Mouse (Mus musculus) urinary bladder, postnatal 0 days (tissue): Measurements from ENCODE around the gene Palm3. TPM values are rescaled to one million over a fixed set of nuclear protein-coding genes. Genes with fewer than 3 reads are reported as not detected.
A peak's percentile ranks its signal among the peaks of the same experiment; 100 is the strongest.

Experiments
- microRNA counts: library from miRNA; unstranded; fragments of <30 nt; microRNA quantifications from one replicate; lab custom pipeline; 2016
- microRNA-seq: library from miRNA; unstranded; fragments of <30 nt; microRNA quantifications from one replicate; pipeline ENCODE4, GENCODE M21; 2016
- polyA plus RNA-seq: library from polyadenylated mRNA; unstranded; fragments of >200 nt; fragmentation: Nextera tagmentation; extraction: Ambion mirVana; gene quantifications from 2 replicates; pipeline ENCODE4 v1.2.1, GENCODE M21; 2015

The Palm3 gene
- polyA plus RNA-seq, result 0.47 and 1.3 TPM in 2 replicates

GRCm38 (mm10) chr8:84021096-84021495 is at the start of gene Palm3:
Gene Palm3, plus strand, starts transcription at chr8:84021471.

DNA sequence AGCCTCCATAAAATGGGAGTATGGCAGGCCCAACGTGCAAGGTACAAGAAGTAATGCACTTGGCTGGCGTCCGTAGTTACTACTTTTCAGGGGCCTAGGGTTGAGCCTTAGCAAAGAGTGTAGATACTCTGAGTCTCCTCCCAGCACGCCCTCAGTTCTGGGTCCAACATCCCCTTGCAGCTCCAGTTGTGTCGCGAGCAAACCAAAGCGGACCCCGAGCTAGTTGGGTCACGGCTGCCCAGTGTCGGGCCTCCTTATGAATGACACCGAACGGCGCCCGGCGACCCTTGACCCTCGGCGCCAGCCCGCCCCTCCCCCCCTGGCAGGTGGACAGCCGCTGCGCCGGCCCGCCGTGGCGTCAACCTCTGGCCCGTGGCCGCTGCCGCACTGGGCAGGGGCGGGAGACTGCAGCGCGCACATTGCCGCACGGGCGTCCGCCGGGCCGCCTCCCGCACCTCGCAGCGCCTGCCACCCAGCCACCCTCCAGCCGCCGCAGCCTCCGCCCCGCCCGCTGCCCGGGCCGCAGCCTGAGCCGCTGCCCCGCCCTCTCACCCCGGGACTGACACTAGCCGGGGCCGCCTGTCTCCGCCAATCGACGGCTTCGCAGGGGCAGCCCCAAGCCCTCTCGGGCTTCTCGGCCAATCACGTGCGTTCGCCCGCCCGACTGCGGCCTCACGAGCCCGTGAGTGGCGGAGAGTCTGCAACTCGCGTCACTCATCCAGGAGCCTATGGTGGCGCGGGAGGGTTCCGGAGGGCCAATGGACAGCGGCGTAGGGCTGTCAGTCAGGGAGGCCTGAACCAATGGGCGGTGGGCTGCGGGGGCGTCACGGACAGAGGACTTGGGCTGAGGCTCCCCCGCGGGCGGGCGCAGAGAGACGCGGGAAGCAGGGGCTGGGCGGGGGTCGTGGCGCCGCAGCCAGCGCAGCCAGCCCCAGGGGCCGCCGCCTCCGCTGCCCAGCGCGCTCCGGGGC is 48.8 kb upstream of the Palm3 start, which contains the start of gene Prkaca:
Gene Prkaca, plus strand, starts transcription at position 844 of the 971 bp plus-strand sequence.

DNA sequence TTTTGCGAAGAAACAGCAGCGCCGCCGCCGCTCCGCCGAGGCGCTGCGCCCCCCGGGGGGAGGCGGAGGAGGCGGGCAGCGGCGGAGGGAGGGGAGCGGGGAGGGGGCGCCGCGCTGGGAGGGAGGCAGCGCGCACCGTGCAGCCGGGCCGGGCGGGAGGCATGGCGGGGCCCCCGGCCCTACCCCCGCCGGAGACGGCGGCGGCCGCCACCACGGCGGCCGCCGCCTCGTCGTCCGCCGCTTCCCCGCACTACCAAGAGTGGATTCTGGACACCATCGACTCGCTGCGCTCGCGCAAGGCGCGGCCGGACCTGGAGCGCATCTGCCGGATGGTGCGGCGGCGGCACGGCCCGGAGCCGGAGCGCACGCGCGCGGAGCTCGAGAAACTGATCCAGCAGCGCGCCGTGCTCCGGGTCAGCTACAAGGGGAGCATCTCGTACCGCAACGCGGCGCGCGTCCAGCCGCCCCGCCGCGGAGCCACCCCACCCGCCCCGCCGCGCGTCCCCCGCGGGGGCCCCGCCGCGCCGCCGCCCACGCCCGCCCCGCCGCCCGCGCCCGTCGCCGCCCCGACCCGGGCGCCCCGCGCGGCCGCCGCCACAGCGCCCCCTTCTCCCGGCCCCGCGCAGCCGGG is 23.6 kb upstream of the Palm3 start, which contains the start of gene Samd1:
Gene Samd1, plus strand, starts transcription at position 162 of the 631 bp plus-strand sequence.

GRCm38 (mm10) chr8:84001281-84002000 is 19.8 kb upstream of the Palm3 start, which contains the start of gene 1700067K01Rik:
Gene 1700067K01Rik, plus strand, starts transcription at chr8:84001502.

GRCm38 (mm10) chr8:84011705-84012498 is 9.4 kb upstream of the Palm3 start, which contains the start of gene 2210011C24Rik:
Gene 2210011C24Rik, minus strand, starts transcription at chr8:84012171.

GRCm38 (mm10) chr8:84042066-84042947 is 21.0 kb downstream of the Palm3 start, which contains the start of gene Il27ra:
Gene Il27ra, minus strand, starts transcription at chr8:84042589.

GRCm38 (mm10) chr8:84044900-84045299 is 23.6 kb downstream of the Palm3 start, which contains the start of gene Rln3:
Gene Rln3, minus strand, starts transcription at chr8:84045000.

DNA sequence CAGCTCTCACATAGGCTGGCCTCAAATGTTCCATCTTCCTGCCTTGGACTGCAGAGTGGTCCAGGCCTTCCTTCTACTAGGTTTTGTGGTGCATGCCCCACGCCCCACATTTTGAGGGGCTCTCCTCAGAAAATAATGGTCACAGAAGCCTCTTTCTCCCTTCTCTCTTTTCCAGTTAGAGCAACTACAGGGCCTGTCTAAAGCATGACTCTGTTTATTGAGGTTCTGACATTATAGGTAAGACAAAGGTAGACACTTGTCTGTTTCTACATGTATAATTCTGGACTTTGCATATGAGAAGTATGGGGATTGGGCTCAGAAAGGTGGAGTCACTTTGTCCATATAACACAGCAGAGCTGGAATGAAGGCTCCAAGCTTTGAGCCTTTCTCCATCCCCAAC is 43.8 kb downstream of the Palm3 start, which contains the start of gene Gm10643:
Gene Gm10643, minus strand, starts transcription at position 101 of the 400 bp plus-strand sequence.

DNA sequence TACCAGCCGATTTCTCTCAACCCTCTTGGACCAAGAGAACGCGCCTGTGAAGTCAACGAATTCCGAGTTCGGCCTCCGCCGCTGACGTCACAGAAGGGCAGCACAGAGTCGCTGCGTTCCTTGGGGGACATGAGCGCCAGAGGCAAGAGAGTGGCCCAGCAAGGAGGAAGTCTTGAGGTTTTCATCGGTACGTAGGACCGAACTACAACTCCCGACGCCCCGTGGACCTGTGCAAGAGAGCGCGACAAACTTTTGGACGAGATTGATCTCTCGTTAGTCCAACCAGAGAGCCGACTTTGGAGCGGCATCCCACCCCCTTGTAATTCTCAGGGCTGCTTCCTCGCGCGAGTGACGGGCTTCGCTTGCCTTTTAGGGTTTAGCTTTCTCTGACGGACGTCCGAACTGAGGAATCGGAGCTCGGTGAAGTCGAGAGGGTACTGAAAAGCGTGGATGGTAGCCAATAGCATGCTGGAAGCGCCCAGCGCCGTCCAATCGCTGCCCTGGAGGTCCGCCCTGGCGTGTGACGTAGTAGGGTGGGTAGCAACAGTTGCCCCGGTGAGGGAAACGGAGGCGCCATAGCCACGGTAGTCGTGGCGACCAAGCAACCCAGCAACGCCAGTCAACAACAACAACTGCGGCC is 45.1 kb downstream of the Palm3 start, which contains the start of gene Rfx1:
Gene Rfx1, plus strand, starts transcription at position 544 of the 640 bp plus-strand sequence.

MicroRNAs encoded within 50 kb of the gene (microRNA counts, 519-probe panel; counts per million panel counts)
- not detected for microRNA mmu-miR-1199 (lab: Ali Mortazavi, UCI)

Small RNA genes lying within 50 kb of the gene (microRNA-seq; reads per million reads assigned to microRNA genes)
- gene Mir1199 (not detected), gene Mir8111 (4.6 reads per million, percentile 9 among the genes with 10 or more reads in this experiment)

Other genes with a start within 250 kb of the Palm3 start
- gene Adgrl1, start 121.4 kb upstream of the Palm3 start, polyA plus RNA-seq, result 9.2 and 10.4 TPM in 2 replicates
- gene Gm10644, start 66.3 kb upstream of the Palm3 start, polyA plus RNA-seq, result 0.06 and 0.17 TPM in 2 replicates
- 14.0 and 18.6 TPM in 2 replicates for gene Asf1b, start 66.0 kb upstream of the Palm3 start, polyA plus RNA-seq
- 63.1 and 68.1 TPM in 2 replicates for gene Prkaca, start 48.5 kb upstream of the Palm3 start, polyA plus RNA-seq
- gene Samd1, start 23.8 kb upstream of the Palm3 start, polyA plus RNA-seq, result 3.5 and 4.3 TPM in 2 replicates
- gene 1700067K01Rik, start 20.0 kb upstream of the Palm3 start, polyA plus RNA-seq, result 0.39 and 0.48 TPM in 2 replicates
- gene 2210011C24Rik, start 9.3 kb upstream of the Palm3 start, polyA plus RNA-seq, result 0.43 and 0.60 TPM in 2 replicates
- 0.53 and 0.96 TPM in 2 replicates for gene Il27ra, start 21.1 kb downstream of the Palm3 start, polyA plus RNA-seq
- gene Rln3, start 23.5 kb downstream of the Palm3 start, polyA plus RNA-seq, result not detected in 2 replicates
- 0.82 and 0.94 TPM in 2 replicates for gene Gm10643, start 43.7 kb downstream of the Palm3 start, polyA plus RNA-seq
- gene Rfx1, start 45.4 kb downstream of the Palm3 start, polyA plus RNA-seq, result 3.1 and 3.3 TPM in 2 replicates
- 3.0 and 3.2 TPM in 2 replicates for gene Dcaf15, start 83.3 kb downstream of the Palm3 start, polyA plus RNA-seq
- 0.16 and 0.22 TPM in 2 replicates for gene Podnl1, start 104.5 kb downstream of the Palm3 start, polyA plus RNA-seq
- gene Cc2d1a, start 126.5 kb downstream of the Palm3 start, polyA plus RNA-seq, result 14.8 and 15.7 TPM in 2 replicates
- gene 4930432K21Rik, start 126.6 kb downstream of the Palm3 start, polyA plus RNA-seq, result 0.16 and 0.50 TPM in 2 replicates
- 1.1 and 1.3 TPM in 2 replicates for gene Nanos3, start 163.7 kb downstream of the Palm3 start, polyA plus RNA-seq
- gene Zswim4, start 215.6 kb downstream of the Palm3 start, polyA plus RNA-seq, result 5.2 and 5.8 TPM in 2 replicates
- gene D8Ertd738e, start 228.2 kb downstream of the Palm3 start, polyA plus RNA-seq, result 269 and 288 TPM in 2 replicates
- 63.3 and 68.1 TPM in 2 replicates for gene Mri1, start 235.9 kb downstream of the Palm3 start, polyA plus RNA-seq
- 9.6 and 10.7 TPM in 2 replicates for gene Ccdc130, start 248.9 kb downstream of the Palm3 start, polyA plus RNA-seq